Mouse (Mus musculus) adrenal gland, adult 2 months (tissue): ENCODE measurements around the gene Fam162a. TPM values are rescaled to one million over a fixed set of nuclear protein-coding genes. Genes with fewer than 3 reads are reported as not detected.
A peak's percentile ranks its signal among the peaks of the same experiment; 100 is the strongest.
"Not testable (repeated sequence)": the region's sequence is repeated elsewhere in the genome, so short reads cannot be mapped to it uniquely, and the experiment has no call there.

Experiments
- DNase-seq: peaks from one replicate; pipeline ENCODE4 v3.0.0; 2021
- long read RNA-seq: library from polyadenylated mRNA; stranded (forward); transcript quantifications from one replicate; pipeline ENCODE4 v2.0.0, GENCODE M21; 2021
- polyA plus RNA-seq: library from polyadenylated mRNA; depleted of rRNA; stranded (reverse); fragments of >200 nt; gene quantifications from 2 replicates; pipeline ENCODE4 v1.2.3, GENCODE M21; 2012; rRNA removed
- total RNA-seq, 2 experiments: library from RNA; stranded (reverse); gene quantifications; 2 replicates each; pipeline ENCODE4 v1.2.3; 2021

Gene Fam162a
- 100 to 1,000 TPM; 178 to 236 TPM for total RNA-seq
- 27.9 and 30.7 TPM in 2 replicates for polyA plus RNA-seq
- long read RNA-seq, transcript Fam162a-201 (5 exons, 718 nt), result major isoform, 90 of 95 reads
- long read RNA-seq, partial matches to known transcripts, result 1 of 95 reads
- long read RNA-seq, other reads (novel, unspliced or antisense), result 4 of 95 reads

DNA sequence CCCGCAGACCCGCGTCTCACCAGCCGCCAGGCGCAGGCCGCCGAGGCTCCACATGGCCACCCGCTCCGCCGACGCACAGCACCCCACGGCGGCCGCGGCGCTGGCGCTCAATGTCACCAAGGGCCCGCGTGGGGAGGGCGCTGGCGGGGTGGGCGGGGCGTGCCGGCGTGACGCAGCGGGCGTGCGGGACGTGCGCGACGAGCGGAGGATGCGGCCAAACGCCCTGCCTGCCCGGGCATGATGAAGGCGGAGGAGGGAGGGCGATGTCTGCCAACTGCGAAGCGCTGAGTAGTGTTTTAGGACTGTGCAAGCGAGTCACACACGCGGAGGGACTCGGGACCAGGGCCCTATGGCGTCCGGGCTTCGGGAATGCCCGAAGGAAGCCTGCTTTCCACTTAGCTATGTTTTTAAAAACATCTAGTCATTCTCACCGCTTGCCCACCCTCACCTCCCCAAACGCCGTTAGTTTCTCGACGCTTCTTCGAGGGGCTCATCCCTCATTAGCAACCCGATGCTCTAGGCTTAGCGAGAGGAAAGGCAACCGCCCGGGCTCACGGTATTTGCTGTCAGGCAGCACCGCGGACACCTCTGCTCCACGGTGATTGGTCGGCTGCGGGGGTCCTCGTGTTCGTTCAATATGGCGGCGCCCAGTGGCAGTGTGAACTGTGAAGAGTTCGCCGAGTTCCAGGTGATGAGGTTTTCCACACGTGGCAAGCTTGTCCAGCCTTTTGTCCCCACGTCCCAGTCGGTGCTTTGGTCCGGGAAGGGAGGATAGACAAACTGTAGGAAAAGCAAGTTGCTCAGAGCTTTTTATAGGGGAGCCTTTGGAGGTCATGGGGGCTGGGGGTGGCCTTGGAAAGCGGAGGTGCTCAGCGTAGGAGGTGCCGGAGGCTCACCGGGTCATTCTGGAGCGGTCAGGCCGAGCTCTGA, at the start of gene Fam162a, which contains the start of gene Ccdc58:
Gene Fam162a (minus strand): TSS at position 145 of the 930 bp plus-strand sequence.
Gene Ccdc58 (plus strand): TSS at position 236 of the 930 bp plus-strand sequence.
- DNase-seq, result peak; percentile 95

DNA sequence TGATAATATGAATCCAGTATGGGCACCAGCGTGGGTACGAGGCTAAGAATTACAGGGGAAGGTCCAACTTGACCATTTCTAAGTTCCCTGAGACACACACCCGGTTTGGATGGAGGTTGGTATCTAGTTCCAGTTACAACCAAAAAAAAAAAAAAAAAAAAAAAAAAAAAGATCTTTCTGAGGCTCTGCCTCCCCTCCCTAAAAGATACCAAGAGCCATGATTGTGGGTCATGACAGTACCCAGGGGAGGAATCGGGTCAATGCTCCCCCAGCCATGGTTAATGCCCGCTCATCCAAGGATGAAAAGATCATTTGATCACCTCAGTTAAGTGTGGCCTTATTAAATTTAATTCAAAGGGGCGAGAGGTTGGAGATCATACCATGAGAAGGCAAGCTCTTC, 44.4 kb upstream of the Fam162a start:
- not testable (repeated sequence) for DNase-seq

DNA sequence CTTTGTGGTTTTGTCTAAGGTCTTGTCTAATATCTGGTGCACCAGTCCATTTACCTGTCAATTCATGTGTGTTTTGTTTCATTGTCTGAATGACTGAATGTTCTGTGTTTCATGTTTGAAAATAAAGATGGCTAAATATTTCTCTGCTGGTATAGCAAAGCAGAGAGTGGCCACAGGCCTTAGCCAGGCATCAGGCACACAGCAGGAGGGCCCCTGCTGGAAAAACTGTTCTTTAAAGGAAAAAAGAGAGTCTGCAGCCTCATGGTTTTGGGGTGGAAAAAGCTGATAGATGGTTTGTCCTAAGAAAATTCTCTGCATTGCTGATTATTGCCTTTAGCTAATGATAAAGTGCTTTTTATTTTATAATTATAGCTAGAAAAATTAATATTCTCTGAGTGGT, 40.1 kb upstream of the Fam162a start:
- DNase-seq, result not testable (repeated sequence)

DNA sequence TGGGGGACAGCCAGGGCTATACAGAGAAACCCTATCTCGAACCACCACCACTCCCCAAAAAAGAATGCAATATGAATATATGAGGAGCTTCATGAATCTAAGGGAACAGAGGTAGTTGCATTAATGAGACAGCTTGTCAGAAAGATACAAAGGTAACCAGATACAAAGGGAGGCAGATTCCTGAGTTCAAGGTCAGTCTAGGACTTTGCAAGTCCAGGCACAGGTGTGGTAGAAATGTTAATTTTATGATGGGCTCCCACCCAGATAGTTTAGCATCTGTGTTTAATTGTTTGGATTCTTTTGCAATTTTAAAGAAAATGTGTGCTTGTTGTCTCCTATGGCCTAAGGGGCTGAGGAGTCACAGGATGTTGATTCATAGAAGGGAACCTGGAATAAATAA, 30.8 kb upstream of the Fam162a start:
- no peak for DNase-seq

DNA sequence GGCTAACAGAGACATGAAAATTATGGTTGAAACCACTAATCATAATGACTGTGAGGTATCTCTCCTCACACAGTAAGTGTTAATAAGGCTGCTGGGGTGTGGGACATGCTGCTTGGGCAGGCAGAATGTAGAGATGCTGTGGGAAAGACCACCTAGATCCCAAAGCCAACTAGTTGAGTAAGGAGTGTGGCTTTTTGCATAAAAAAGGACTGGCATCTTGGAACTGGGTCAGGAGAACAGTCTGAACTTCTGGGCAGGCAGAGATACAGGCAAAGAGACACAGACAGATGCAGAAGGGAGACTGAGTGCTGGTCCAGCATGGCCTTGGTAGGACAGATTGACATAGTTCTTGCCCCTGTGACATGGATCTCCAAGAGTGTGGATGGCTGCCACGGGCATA, 30.1 kb upstream of the Fam162a start:
- DNase-seq, result no peak

DNA sequence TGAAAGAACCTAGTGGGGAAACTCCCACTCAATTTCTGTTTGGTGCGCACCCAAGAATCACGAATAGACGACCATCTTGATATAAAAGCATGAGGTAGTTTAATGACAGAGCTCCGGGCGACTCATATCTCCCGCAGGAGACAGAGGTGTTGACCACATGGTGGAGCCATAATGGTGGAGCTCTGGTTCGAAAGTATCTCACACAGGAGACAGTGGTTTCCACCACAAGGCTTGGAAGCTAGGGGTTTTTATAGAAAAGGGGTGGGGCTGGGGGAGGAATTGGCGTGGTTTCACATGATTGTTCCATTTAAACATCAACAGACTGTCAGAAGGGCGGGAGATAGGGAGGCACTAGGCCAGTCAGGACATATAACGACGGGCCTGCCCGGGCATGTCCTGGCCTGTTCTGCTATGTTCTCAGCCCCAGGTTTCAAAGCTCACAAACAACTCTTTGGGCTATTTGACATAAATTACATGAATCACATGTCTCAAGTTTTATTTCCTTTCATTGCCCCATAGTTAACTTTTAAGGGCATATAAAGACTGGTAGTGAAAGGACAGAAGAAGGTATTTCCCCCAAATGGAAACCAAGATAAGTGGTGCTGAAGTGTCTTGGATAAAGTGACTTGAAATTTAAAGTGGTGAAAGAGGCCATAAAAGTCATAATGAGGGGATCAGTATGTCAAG, 26.6 kb upstream of the Fam162a start:
- DNase-seq, result not testable (repeated sequence)

DNA sequence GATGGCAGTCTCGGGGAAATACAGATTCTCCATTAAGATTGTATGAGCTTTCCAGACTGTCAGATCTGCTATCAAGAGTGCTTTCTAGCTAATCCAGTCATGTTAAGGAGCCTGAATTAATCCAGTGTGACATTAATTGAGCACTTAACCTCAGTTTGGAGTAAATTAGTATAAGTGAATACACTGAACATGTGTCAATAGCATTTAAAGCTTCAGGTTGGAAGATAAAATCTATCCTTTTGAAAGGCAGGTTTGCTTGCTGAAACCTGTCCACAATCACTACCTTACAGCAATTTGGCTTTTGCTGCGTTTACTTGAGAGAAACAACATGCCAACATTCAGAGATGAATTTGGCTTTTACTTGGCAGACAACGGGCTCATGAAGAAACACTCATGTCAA, 22.7 kb upstream of the Fam162a start:
- no peak for DNase-seq

DNA sequence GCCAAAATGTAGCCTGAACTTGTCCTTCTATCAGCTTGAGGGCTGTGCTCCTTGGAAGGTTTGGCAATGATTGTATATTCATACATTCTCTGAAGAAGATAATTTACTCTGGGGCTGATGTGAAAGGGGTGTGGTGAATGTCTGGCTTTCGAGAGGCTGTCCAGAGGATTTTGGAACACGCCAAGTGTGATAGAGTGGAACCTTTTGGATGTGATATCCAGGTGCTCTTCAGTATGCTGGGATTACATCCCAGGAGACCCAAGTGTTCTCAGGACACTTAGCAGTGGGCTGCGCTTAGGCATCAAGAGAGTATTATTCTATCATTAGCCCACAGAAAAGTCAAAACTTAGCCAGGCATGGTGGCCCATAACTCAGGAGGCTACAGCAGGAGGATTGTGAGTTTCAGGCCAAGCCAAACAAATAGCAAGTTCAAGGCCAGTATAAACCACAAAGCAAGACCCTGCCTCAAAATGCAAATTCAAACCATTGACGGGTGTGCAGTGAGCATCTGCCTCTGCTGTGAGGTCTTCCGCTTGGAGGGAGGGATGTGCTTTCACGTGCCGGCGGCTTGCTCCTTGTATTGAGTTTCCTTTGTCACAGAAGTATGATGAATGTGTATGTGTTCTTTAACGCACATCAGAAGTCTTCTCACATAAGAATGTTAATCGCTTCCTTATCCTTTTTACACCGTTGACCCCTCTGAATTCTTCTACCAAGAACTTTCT, 19.6 kb upstream of the Fam162a start:
- DNase-seq, result no peak

DNA sequence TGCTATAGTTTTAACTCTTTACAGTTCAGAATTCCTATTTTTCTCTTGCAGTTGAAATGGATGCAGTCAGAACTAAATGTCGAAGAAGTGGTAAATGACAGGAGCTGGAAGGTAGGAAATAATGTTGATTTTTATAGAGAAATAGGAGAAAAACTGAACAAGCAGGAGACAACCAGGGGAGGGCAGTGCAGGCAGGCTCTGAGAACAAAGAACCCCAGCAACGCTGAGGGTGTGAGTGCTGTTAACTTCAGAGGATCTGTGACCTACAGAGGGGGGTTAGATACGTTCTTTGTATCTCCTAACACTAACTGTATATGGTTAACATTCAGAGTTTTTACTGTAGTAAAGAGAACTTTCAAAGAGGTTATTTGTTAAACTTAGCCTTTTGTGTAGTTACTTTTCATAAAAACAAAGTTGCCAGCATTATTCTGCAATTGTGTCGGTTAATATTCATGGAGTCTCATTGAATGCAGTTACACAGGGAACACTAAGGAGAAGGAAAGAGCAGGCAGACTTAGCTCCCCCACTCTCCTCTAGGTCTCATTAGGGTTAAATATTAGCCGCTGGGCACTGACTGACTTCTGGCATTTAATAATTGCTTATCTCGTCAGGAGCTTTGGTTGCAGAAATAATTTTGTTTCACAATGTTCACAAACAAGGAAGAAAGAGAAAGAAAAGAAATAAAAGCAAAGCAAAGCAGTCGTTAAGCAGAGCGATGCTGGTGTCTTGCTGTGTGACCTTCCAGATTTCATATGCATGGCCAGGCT, 18.6 kb upstream of the Fam162a start:
- no peak for DNase-seq

DNA sequence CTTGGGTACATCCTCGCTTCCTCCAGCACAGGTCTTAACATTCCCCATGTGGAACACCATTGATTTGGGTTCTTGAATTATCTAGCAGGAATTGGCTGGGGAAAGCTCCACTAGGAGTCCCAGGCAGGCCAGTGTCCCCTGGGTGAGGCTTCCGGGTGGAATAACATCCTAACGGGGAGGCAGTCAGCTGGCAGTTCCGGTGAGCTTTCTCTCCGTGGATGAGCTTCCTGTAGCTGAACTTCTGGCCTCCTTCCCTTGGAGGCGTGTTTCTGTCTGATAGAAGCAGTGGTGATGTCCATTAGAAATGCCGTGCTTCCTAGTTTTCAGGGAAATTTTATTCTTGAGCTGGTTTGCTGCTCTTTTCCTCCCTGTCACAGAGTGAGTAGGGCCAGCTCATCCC, 17.7 kb upstream of the Fam162a start:
- peak; percentile 23 for DNase-seq

DNA sequence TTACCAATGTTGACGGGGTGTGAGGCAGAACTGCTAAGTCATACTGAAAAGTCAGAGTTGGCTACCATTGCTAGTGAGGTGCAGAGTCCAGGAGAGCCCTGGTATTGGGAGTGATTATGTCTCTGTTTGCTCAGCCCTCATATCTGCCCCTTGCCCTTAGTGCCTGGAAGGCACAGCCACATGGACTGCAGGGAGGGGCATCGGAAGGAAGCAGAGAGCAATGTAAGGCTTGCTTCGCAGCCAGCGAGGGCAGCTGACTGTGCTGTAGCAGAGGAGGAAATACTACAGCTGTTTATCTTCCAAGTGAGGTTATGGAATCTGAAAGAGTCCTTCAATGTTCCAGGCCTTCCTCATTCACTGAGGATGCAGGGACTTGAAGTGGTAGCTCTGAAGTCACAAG, 16.5 kb upstream of the Fam162a start:
- no peak for DNase-seq

DNA sequence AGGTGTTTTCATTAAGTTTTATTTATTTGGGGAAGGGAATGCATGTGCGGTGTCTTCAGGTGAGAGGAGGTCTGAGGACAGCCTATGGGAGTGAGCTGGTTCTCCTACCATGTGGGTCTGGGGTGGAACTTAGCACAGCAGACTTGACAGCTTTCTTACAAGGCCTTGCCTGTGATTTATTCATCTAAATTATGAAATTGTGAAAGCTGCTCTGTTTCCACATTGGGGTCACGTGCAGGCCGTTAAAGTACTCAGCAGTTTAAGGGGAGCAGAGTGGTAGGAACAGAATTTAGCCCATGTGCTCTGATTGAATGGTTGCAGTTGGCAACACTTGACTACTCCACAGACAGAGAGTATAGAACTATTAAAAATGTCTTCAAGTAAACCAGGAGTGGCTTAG, 8.5 kb upstream of the Fam162a start:
- DNase-seq, result peak; percentile 53

DNA sequence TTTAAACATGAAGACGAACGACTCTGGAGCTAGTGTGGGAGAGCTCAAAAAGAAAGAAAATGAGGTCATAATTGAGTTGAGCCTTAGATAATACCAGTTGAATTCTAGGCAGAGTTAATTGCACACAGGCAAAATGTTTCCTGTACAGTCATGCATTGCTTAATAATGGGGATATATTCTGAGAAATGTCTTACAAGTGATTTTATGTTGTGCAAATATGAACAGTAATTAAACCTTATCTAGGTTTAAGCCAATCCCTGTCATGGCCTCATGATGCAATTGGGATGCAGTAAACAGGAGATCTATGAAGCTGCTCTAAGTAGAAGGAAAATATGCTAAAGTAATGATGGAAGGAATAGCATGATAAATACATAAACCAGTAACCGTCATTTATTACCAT, 3.4 kb upstream of the Fam162a start:
- no peak for DNase-seq

DNA sequence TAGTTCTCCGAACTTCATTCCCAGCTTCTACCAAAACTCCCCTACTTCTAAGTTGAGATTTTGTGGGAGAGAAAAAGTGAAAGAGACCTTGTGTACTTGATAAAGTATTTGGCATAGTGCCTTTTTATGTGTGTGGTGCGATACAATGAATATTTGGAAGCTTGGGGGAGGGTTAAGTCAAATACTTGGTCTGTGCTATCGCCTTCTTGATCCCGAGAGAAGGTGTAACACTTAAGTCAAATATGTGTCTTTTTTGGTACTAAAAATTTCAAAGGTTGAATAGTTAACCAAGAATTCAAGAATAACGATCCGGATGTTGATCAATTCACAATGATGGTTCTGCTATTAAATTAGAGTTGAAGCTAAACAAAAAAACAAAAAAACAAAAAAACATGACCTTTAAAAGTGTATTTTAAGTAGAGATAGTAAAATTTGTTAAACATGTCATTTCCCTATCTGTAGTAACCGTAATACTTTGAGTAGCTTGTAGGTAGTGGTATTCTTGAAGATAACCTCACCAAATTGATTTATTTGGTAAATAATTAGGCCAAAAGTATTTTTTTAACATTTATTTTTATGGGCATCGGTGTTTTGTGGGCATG, 1.1 kb upstream of the Fam162a start:
- DNase-seq, result no peak

DNA sequence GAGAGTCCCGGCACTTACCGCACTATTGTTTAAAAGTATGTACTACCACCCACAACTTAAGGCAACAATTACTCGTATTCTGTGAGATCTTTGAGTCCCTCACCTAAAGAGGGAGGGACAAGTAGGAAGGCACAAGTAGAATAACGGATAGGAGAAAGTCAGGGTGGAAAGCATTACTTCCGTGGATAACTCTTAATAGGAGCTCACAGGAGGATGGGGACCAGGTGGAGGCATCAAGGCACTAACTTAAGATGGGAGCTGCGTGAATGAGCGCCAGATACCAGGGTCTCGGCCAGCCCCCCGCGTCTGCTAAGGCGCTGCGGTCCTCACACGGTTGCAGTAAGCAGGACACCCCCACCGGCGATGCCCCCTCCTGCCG, 334 bp downstream of the Fam162a start:
- no peak for DNase-seq

DNA sequence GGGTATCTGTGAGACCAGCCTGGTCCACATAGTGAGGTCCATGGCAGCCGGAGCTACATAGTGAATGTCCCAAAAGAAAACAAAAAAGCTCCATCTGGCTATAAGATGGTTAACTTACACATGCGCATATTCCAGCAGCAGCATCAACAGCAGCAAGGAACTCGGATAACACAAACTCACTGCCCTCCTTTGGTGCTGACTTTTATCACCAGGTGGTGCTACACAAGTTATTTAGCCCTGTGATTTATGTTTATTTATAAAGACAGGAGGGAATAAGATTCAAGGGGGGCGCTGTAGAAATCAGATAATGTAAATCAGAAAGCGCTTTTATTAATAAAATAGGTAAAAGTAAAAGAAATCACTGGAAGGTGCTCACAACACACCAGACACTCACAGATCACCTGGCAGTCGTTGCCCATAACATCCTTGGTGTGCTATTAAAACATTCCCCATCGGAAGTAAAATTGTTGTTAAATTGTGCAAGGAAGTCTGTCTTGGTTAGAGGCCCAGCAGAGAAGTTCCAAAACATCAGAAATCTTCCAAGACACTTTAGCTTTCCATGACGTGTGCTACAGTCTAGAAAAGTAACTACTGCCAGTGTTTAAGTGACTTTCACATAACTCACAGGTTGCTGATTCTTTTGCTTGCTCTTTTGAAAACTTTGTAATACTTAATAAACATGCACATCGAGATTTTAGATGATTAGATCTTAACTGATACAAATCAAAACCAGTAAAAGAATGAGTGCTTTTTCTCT, 1.4 kb downstream of the Fam162a start:
- no peak for DNase-seq

DNA sequence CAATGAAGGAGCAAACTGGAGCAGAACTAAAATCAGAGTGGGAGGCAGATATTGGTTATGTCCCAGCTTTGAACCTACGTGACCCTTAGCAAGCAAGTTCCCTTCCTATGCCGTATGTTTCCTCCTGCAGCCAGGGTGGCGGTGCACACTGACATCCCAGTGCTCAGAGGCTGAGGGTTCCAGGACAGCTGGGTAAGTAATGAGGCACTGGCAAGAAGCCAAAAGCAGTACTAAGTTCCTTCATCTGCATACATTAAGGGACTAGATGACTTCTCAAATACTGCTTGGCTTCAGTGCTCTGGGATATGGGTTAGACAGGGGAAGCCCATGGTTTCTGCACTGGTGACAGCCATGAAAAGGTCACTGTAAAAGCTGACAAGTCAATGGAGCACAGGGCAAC, 3.0 kb downstream of the Fam162a start:
- no peak for DNase-seq

DNA sequence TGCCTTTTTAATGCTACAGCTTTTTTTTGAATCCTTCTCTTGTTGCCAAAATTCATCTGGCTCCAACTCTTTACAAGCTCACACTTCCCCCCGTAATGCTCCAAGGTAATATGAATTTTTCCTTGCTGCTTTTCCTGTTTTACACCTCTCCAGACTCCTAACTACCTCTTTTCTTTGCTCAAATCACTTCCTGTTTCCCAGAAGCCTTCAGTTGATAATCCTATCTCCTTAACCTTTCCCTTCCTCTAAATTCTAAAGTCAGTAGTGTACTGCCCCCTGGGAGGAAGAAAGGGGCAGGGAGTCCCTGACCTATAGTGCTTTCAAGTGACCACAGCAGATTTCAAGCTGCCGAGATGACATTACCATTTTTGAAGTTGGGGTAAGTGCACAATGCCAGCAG, 3.7 kb downstream of the Fam162a start:
- DNase-seq, result no peak

DNA sequence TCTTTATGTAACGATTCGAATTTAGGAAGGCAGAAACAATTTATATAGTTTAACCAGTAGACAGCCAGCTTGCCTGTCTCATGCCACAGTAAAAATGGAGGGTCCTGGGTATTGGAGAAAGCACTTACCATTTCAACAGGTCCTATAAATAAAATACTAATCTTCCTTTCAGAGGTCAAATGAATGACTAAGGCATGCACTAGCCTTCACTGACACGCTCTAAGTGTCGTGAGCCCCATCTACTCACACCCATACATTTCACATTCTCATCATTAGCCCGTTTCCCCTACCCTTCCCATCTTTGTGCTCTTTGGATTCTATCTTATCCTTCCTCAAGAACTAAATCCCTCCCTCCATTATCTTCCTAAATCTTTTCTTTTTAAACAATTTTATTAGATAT, 6.5 kb downstream of the Fam162a start:
- no peak for DNase-seq

DNA sequence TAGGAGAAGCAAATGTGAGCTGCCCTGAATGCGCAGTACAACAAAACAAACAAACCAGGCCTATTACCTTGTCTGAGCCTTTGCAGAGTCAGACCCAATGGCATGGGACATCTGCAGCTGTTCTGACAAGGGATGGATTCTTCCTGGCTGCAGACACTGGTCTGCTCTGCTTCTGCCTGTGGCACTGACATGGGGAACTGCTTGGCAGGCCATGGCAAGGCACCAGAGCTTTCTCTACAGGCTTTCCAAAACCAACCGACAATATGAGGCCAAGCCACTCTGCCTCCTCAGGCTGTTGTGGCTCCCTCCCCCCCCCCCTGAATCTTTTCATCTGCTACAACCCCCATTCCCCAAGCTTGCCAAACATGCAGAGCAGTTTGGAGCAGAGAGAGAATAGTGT, 8.1 kb downstream of the Fam162a start:
- no peak for DNase-seq
